Mouse (Mus musculus) intestine, embryonic 16.5 days (tissue): Measurements from ENCODE around the gene P4ha2. TPM values are rescaled to one million over a fixed set of nuclear protein-coding genes. Genes with fewer than 3 reads are reported as not detected.

Experiments
- ATAC-seq: fragments of 200-750 bp; cut with Nextera tagmentation; 2 replicates; pipeline ENCODE4 v1.8.0; 2017; ENCODE audit warnings: moderate TSS enrichment, moderate library complexity
- H3K27ac ChIP-seq: fragments of 300-500 bp; sonication (generic); 2 replicates; pipeline ENCODE4 v1.5.1; 2014; ENCODE audit warnings: mild to moderate bottlenecking, low read length
- H3K27me3 ChIP-seq: fragments of 300-500 bp; sonication (generic); replicated peaks from 2 replicates; pipeline ENCODE4 v1.6.1; 2014; ENCODE audit warnings: low read length, control low read depth, mixed read lengths; ENCODE audit not compliant: control insufficient read depth, insufficient read depth
- H3K36me3 ChIP-seq: fragments of 300-500 bp; sonication (generic); 2 replicates; pipeline ENCODE4 v1.6.1; 2014; ENCODE audit warnings: low read length, control low read depth; ENCODE audit not compliant: control insufficient read depth, insufficient read depth
- H3K4me1 ChIP-seq: fragments of 300-500 bp; sonication (generic); 2 replicates; pipeline ENCODE4 v1.6.1; 2014; ENCODE audit warnings: low read length, control low read depth, mixed read lengths; ENCODE audit not compliant: control insufficient read depth, insufficient read depth
- H3K4me2 ChIP-seq: fragments of 300-500 bp; sonication (generic); 2 replicates; pipeline ENCODE4 v1.6.1; 2014; ENCODE audit warnings: low read depth, low read length, control low read depth
- H3K4me3 ChIP-seq: fragments of 300-500 bp; sonication (generic); 2 replicates; pipeline ENCODE4 v1.5.1; 2014; ENCODE audit warnings: mild to moderate bottlenecking, low read length
- H3K9ac ChIP-seq: fragments of 300-500 bp; sonication (generic); 2 replicates; pipeline ENCODE4 v1.6.1; 2014; ENCODE audit warnings: low read depth, low read length
- H3K9me3 ChIP-seq: fragments of 300-500 bp; sonication (generic); 2 replicates; pipeline ENCODE4 v1.6.1; 2016; ENCODE audit warnings: low read length, control low read depth; ENCODE audit not compliant: control insufficient read depth
- WGBS: fragments of 180-500 bp; shearing (Covaris S2); extraction: QIAGEN DNeasy Blood & Tissue Kit; methylation state at CpG from one replicate; pipeline ENCODE4 v1.1.7; 2014; 5-methylcytosine and 5-hydroxymethylcytosine counted together
- polyA plus RNA-seq: library from polyadenylated mRNA; unstranded; fragments of >200 nt; fragmentation: Nextera tagmentation; extraction: Ambion mirVana; gene quantifications from 2 replicates; pipeline ENCODE4 v1.2.1, GENCODE M21; 2015

The P4ha2 gene
- polyA plus RNA-seq, 1 experiment from 2014 or later: 46.2 TPM

GRCm38 (mm10) chr11:54082725-54083124, 17.2 kb upstream of the P4ha2 start:
- H3K27me3 ChIP-seq: no peaks in the 10 kb centered on the region
- ATAC-seq: no peak
- no peak overlapping the region for H3K4me3 ChIP-seq
- no peaks in the 10 kb centered on the region for H3K9me3 ChIP-seq
- H3K27ac ChIP-seq: no peak overlapping the region
- WGBS: 90% methylated on average over 5 of the region's 5 CpGs
- no peak overlapping the region for H3K9ac ChIP-seq
- no peak overlapping the region for H3K4me2 ChIP-seq
- peaks cover 2% of the 10 kb centered on the region; the same call in 1 of the 2 replicates for H3K4me1 ChIP-seq
- no peaks in the 10 kb centered on the region for H3K36me3 ChIP-seq

- H3K9me3 ChIP-seq: no peaks in the 10 kb centered on the region
- H3K27ac ChIP-seq: no peak overlapping the region
- H3K4me2 ChIP-seq: no peak overlapping the region
- H3K36me3 ChIP-seq: no peaks in the 10 kb centered on the region
- no peak overlapping the region for H3K4me3 ChIP-seq
- 100% methylated on average over 1 of the region's 1 CpGs for WGBS
- H3K27me3 ChIP-seq: no peaks in the 10 kb centered on the region
- no peak for ATAC-seq
- H3K9ac ChIP-seq: no peak overlapping the region
- H3K4me1 ChIP-seq: peaks cover 5% of the 10 kb centered on the region; the same call in 1 of the 2 replicates
Measured at GRCm38 (mm10) chr11:54084976-54085375, 14.9 kb upstream of the P4ha2 start.

- 55% methylated on average over 5 of the region's 5 CpGs for WGBS
- ATAC-seq: no peak
Measured at GRCm38 (mm10) chr11:54085816-54086215, 14.1 kb upstream of the P4ha2 start.

GRCm38 (mm10) chr11:54088253-54088946, 11.5 kb upstream of the P4ha2 start:
- WGBS: 75% methylated on average over 7 of the region's 7 CpGs
- ATAC-seq: peak; percentile 51
- H3K9me3 ChIP-seq: no peaks in the 10 kb centered on the region
- H3K9ac ChIP-seq: no peak overlapping the region
- H3K36me3 ChIP-seq: no peaks in the 10 kb centered on the region
- 0 out of 2 replicates have a peak, but pooled peaks cover 3% of the 10 kb centered on the region for H3K4me1 ChIP-seq
- H3K4me2 ChIP-seq: no peak overlapping the region
- H3K27me3 ChIP-seq: no peaks in the 10 kb centered on the region
- no peak overlapping the region for H3K4me3 ChIP-seq
- no peak overlapping the region for H3K27ac ChIP-seq

More at GRCm38 (mm10) chr11:54085816-54086215, 14.1 kb upstream of the P4ha2 start:
- Histone ChIP-seq H3K4me2 (no peak overlapping the region), H3K27ac (no peak overlapping the region), H3K36me3 (no peaks in the 10 kb centered on the region), H3K4me1 (0 out of 2 replicates have a peak, but pooled peaks cover 3% of the 10 kb centered on the region), H3K27me3 (no peaks in the 10 kb centered on the region), H3K9ac (no peak overlapping the region), H3K4me3 (no peak overlapping the region), H3K9me3 (no peaks in the 10 kb centered on the region)

- no peak overlapping the region for H3K9ac ChIP-seq
- H3K36me3 ChIP-seq: no peaks in the 10 kb centered on the region
- 43% methylated on average over 5 of the region's 5 CpGs for WGBS
- no peak overlapping the region for H3K4me3 ChIP-seq
- ATAC-seq: peak; percentile 95
- H3K4me1 ChIP-seq: 0 out of 2 replicates have a peak, but pooled peaks cover 3% of the 10 kb centered on the region
- H3K27me3 ChIP-seq: no peaks in the 10 kb centered on the region
- peak overlapping the region; percentile 35; the same call in 1 of the 2 replicates for H3K27ac ChIP-seq
- H3K9me3 ChIP-seq: no peaks in the 10 kb centered on the region
- no peak overlapping the region for H3K4me2 ChIP-seq
Measured at GRCm38 (mm10) chr11:54088947-54089317, 11.0 kb upstream of the P4ha2 start.

- Histone ChIP-seq H3K27me3 (no peaks in the 10 kb centered on the region), H3K4me3 (no peak overlapping the region), H3K9ac (no peak overlapping the region), H3K4me1 (0 out of 2 replicates have a peak, but pooled peaks cover 3% of the 10 kb centered on the region), H3K4me2 (no peak overlapping the region), H3K9me3 (no peaks in the 10 kb centered on the region), H3K27ac (no peak overlapping the region), H3K36me3 (no peaks in the 10 kb centered on the region)
- 81% methylated on average over 1 of the region's 1 CpGs for WGBS
- ATAC-seq: no peak
Measured at GRCm38 (mm10) chr11:54090091-54090879, 9.6 kb upstream of the P4ha2 start.

GRCm38 (mm10) chr11:54091726-54092125, 8.2 kb upstream of the P4ha2 start:
- H3K4me3 ChIP-seq: no peak overlapping the region
- 62% methylated on average over 8 of the region's 8 CpGs for WGBS
- H3K9ac ChIP-seq: no peak overlapping the region
- no peak for ATAC-seq
- H3K36me3 ChIP-seq: no peaks in the 10 kb centered on the region
- no peak overlapping the region for H3K4me2 ChIP-seq
- no peaks in the 10 kb centered on the region for H3K27me3 ChIP-seq
- no peaks in the 10 kb centered on the region for H3K9me3 ChIP-seq
- H3K4me1 ChIP-seq: 0 out of 2 replicates have a peak, but pooled peaks cover 3% of the 10 kb centered on the region
- H3K27ac ChIP-seq: no peak overlapping the region

GRCm38 (mm10) chr11:54092188-54092587, 7.7 kb upstream of the P4ha2 start:
- ATAC-seq: no peak
- H3K9ac ChIP-seq: no peak overlapping the region
- WGBS: 60% methylated on average over 7 of the region's 7 CpGs
- no peaks in the 10 kb centered on the region for H3K27me3 ChIP-seq
- H3K36me3 ChIP-seq: no peaks in the 10 kb centered on the region
- 0 out of 2 replicates have a peak, but pooled peaks cover 3% of the 10 kb centered on the region for H3K4me1 ChIP-seq
- H3K4me2 ChIP-seq: no peak overlapping the region
- no peak overlapping the region for H3K27ac ChIP-seq
- no peak overlapping the region for H3K4me3 ChIP-seq
- H3K9me3 ChIP-seq: no peaks in the 10 kb centered on the region

- Histone ChIP-seq H3K9ac (no peak overlapping the region), H3K27me3 (no peaks in the 10 kb centered on the region), H3K27ac (no peak overlapping the region), H3K4me2 (no peak overlapping the region), H3K4me3 (no peak overlapping the region), H3K36me3 (no peaks in the 10 kb centered on the region), H3K4me1 (0 out of 2 replicates have a peak, but pooled peaks cover 3% of the 10 kb centered on the region), H3K9me3 (no peaks in the 10 kb centered on the region)
- 14% methylated on average over 3 of the region's 3 CpGs for WGBS
- no peak for ATAC-seq
Measured at GRCm38 (mm10) chr11:54093000-54093399, 6.9 kb upstream of the P4ha2 start.
